Mouse (Mus musculus) heart, postnatal 0 days (tissue): ENCODE measurements around the gene Polk.

Experiments
- CTCF ChIP-seq: IDR thresholded peaks from 2 replicates; pipeline ENCODE4 v1.5.1; 2016; ENCODE audit warnings: antibody characterized with exemption, control low read depth, low read depth
- EP300 ChIP-seq: IDR thresholded peaks from 2 replicates; pipeline ENCODE4 v1.6.1; 2016; ENCODE audit warnings: antibody characterized with exemption, low read depth

GRCm38 (mm10) chr13:96451386-96452140, 90.8 kb downstream of the Polk start:
- TF ChIP-seq CTCF = no peak
- TF ChIP-seq EP300 = no peak
